ENCODE assay signal across 8 mouse cellular contexts in genomic region chr11:67024867-67025477, GRCm38 (mm10). TPM values are rescaled to one million over a fixed set of nuclear protein-coding genes. Genes with fewer than 3 reads are reported as not detected.
DNase-seq lines count a peak whose midpoint lies in the region; ATAC-seq and TF ChIP-seq lines count a peak whose summit lies in the region.

Gene Tmem220, plus strand, starts transcription at chr11:67025154.

- no peak; the same call in 1 of the 2 replicates for TF ChIP-seq EP300 in heart, postnatal 0 days (IDR thresholded peaks at IDR 0.05; ENCODE audit: low read depth)

- H3K27ac ChIP-seq in forebrain, embryonic 12.5 days = no peak within 1 kb of the TSS
- H3K27ac ChIP-seq in heart, postnatal 0 days (ENCODE audit: low read depth) = peak within 1 kb of the TSS; percentile 39; the same call in 1 of the 2 replicates
- H3K27ac ChIP-seq in liver, embryonic 16.5 days (ENCODE audit: low read length) = 0 out of 2 replicates have a peak within 1 kb of the TSS, but pooled peaks have one; percentile 8
- no peak within 1 kb of the TSS for H3K27ac ChIP-seq in neural tube, embryonic 13.5 days (replicated peaks)
- H3K27ac ChIP-seq in testis, adult 2 months (ENCODE audit: control insufficient read depth, insufficient read depth, low read depth, low read length) = no peak within 1 kb of the TSS

- peak within 1 kb of the TSS; percentile 69 for H3K4me2 ChIP-seq in forebrain, embryonic 12.5 days
- peak within 1 kb of the TSS; percentile 64 for H3K4me2 ChIP-seq in heart, postnatal 0 days (ENCODE audit: low read depth, low read length)
- H3K4me2 ChIP-seq in liver, embryonic 16.5 days (ENCODE audit: low read depth, low read length) = peak within 1 kb of the TSS; percentile 71
- H3K4me2 ChIP-seq in neural tube, embryonic 13.5 days = peak within 1 kb of the TSS; percentile 65

- no peaks in the 10 kb centered on the region for H3K9me3 ChIP-seq in E14TG2a.4 (ENCODE audit: low read length)
- H3K9me3 ChIP-seq in forebrain, embryonic 12.5 days = no peaks in the 10 kb centered on the region
- H3K9me3 ChIP-seq in heart, postnatal 0 days (replicated peaks; ENCODE audit: control insufficient read depth, low read length) = no peaks in the 10 kb centered on the region
- no peaks in the 10 kb centered on the region for H3K9me3 ChIP-seq in liver, embryonic 16.5 days (replicated peaks; ENCODE audit: control insufficient read depth, low read length)
- no peaks in the 10 kb centered on the region for H3K9me3 ChIP-seq in neural tube, embryonic 13.5 days

- peaks cover 54% of the 10 kb centered on the region for H3K4me1 ChIP-seq in E14TG2a.4 (replicated peaks; ENCODE audit: low read depth, low read length)
- peaks cover 15% of the 10 kb centered on the region for H3K4me1 ChIP-seq in forebrain, embryonic 12.5 days
- peaks cover 4% of the 10 kb centered on the region; the same call in 1 of the 2 replicates for H3K4me1 ChIP-seq in heart, postnatal 0 days (ENCODE audit: control insufficient read depth, insufficient read depth)
- H3K4me1 ChIP-seq in liver, embryonic 16.5 days (ENCODE audit: control insufficient read depth, low read depth, low read length) = peaks cover 9% of the 10 kb centered on the region
- peaks cover 29% of the 10 kb centered on the region for H3K4me1 ChIP-seq in neural tube, embryonic 13.5 days (replicated peaks)
- peaks cover 2% of the 10 kb centered on the region for H3K4me1 ChIP-seq in testis, adult 2 months (ENCODE audit: control insufficient read depth, insufficient read depth, low read length)

- peaks cover 3% of the 10 kb centered on the region; the same call in 1 of the 2 replicates for H3K36me3 ChIP-seq in E14TG2a.4 (ENCODE audit: insufficient read depth, low read length)
- H3K36me3 ChIP-seq in forebrain, embryonic 12.5 days (replicated peaks) = no peaks in the 10 kb centered on the region
- no peaks in the 10 kb centered on the region for H3K36me3 ChIP-seq in heart, postnatal 0 days (replicated peaks; ENCODE audit: control insufficient read depth, insufficient read depth, low read length)
- no peaks in the 10 kb centered on the region for H3K36me3 ChIP-seq in liver, embryonic 16.5 days (ENCODE audit: control insufficient read depth, insufficient read depth)
- no peaks in the 10 kb centered on the region for H3K36me3 ChIP-seq in neural tube, embryonic 13.5 days
- H3K36me3 ChIP-seq in testis, adult 2 months (ENCODE audit: control insufficient read depth, insufficient read depth, low read length) = no peaks in the 10 kb centered on the region

- peak within 1 kb of the TSS; percentile 56 for H3K9ac ChIP-seq in forebrain, embryonic 12.5 days
- peak within 1 kb of the TSS; percentile 49 for H3K9ac ChIP-seq in heart, postnatal 0 days (replicated peaks; ENCODE audit: low read depth, low read length)
- H3K9ac ChIP-seq in liver, embryonic 16.5 days (ENCODE audit: low read depth, low read length) = peak within 1 kb of the TSS; percentile 70
- peak within 1 kb of the TSS; percentile 71 for H3K9ac ChIP-seq in neural tube, embryonic 13.5 days

- 2% methylated on average over 29 of the region's 35 CpGs for WGBS in forebrain, embryonic 12.5 days
- 2% methylated on average over 31 of the region's 35 CpGs for WGBS in heart, postnatal 0 days
- WGBS in liver, embryonic 16.5 days (ENCODE audit: insufficient replicate concordance) = 2% methylated on average over 35 of the region's 35 CpGs
- WGBS in neural tube, embryonic 13.5 days = under 1% methylated on average over 33 of the region's 35 CpGs

- peak; percentile 40 for TF ChIP-seq CTCF in E14TG2a.4 (conservative IDR thresholded peaks at IDR 0.05; ENCODE audit: low read length)
- peak; percentile 82 for TF ChIP-seq CTCF in heart, postnatal 0 days (IDR thresholded peaks at IDR 0.05; ENCODE audit: low read depth)
- TF ChIP-seq CTCF in testis, adult 2 months (IDR thresholded peaks at IDR 0.05; ENCODE audit: control insufficient read depth, insufficient read depth, insufficient replicate concordance, low read depth, low read length) = peak; percentile 62; the same call in 1 of the 2 replicates

- peak within 1 kb of the TSS; percentile 82 for H3K4me3 ChIP-seq in E14TG2a.4 (replicated peaks; ENCODE audit: low read length)
- peak within 1 kb of the TSS; percentile 42 for H3K4me3 ChIP-seq in forebrain, embryonic 12.5 days (replicated peaks)
- H3K4me3 ChIP-seq in heart, postnatal 0 days (ENCODE audit: low read depth, low read length) = peak within 1 kb of the TSS; percentile 59
- peak within 1 kb of the TSS; percentile 61 for H3K4me3 ChIP-seq in liver, embryonic 16.5 days (ENCODE audit: low read depth, low read length)
- H3K4me3 ChIP-seq in neural tube, embryonic 13.5 days = peak within 1 kb of the TSS; percentile 45
- peak within 1 kb of the TSS; percentile 80 for H3K4me3 ChIP-seq in testis, adult 2 months (ENCODE audit: control insufficient read depth, low read depth, low read length)

- peak; percentile 67 for TF ChIP-seq POLR2A in testis, adult 2 months (IDR thresholded peaks at IDR 0.05; ENCODE audit: control insufficient read depth, low read depth, low read length)

- H3K27me3 ChIP-seq in E14TG2a.4 (ENCODE audit: insufficient read depth, low read length) = no peaks in the 10 kb centered on the region
- H3K27me3 ChIP-seq in forebrain, embryonic 12.5 days = peaks cover 13% of the 10 kb centered on the region; the same call in 1 of the 2 replicates
- H3K27me3 ChIP-seq in heart, postnatal 0 days (ENCODE audit: control insufficient read depth, insufficient read depth, low read length) = no peaks in the 10 kb centered on the region
- no peaks in the 10 kb centered on the region for H3K27me3 ChIP-seq in liver, embryonic 16.5 days (ENCODE audit: control insufficient read depth, insufficient read depth, low read depth, low read length)
- 0 out of 2 replicates have a peak, but pooled peaks cover 4% of the 10 kb centered on the region for H3K27me3 ChIP-seq in neural tube, embryonic 13.5 days
- no peaks in the 10 kb centered on the region for H3K27me3 ChIP-seq in testis, adult 2 months (ENCODE audit: control insufficient read depth, insufficient read depth, low read length)

- DNase-seq in c-Kit-positive CD71-positive TER-119-positive erythroid progenitor cells, embryonic 14.5 days (ENCODE audit: low spot score) = peak; percentile 95
- DNase-seq in heart, postnatal 0 days (ENCODE audit: low spot score) = peak; percentile 96
- DNase-seq in kidney, postnatal 4 days = peak; percentile 96 to 98

- ATAC-seq in forebrain, embryonic 12.5 days (ENCODE audit: low FRiP score) = peak; percentile 96
- peak; percentile 99 for ATAC-seq in heart, postnatal 0 days (ENCODE audit: insufficient read depth, low read depth)
- peak; percentile 100 for ATAC-seq in liver, embryonic 16.5 days (ENCODE audit: low read depth)
- ATAC-seq in neural tube, embryonic 13.5 days (ENCODE audit: low read depth) = peak; percentile 96

RNA-seq across cellular contexts. Expression of gene Tmem220, which starts in this region (rescaled TPM):
- 0.46 and 0.81 TPM in 2 replicates for polyA plus RNA-seq in forebrain, embryonic 12.5 days (2016; fragmentation: Nextera tagmentation; extraction: Ambion mirVana)
- not detected in 2 replicates for total RNA-seq in heart, postnatal 0 days (2014; rRNA removed; ENCODE audit: low replicate concordance)
- 1.7 and 2.3 TPM in 2 replicates for polyA plus RNA-seq in heart, postnatal 0 days (2015; fragmentation: Nextera tagmentation; extraction: Ambion mirVana)
- polyA plus RNA-seq in liver, embryonic 16.5 days (2015; fragmentation: Nextera tagmentation; extraction: Ambion mirVana) = 2.6 and 3.3 TPM in 2 replicates
- 0.87 and 0.98 TPM in 2 replicates for polyA plus RNA-seq in neural tube, embryonic 13.5 days (2015; fragmentation: Nextera tagmentation; extraction: Ambion mirVana)
- polyA plus RNA-seq in testis, adult 2 months (2012; rRNA removed) = 0.19 and 0.22 TPM in 2 replicates

Comparison
In these comparisons a context has a peak if more than half of its experiments do, and no peak if none do; other contexts are left out.
1. Peak in ATAC-seq, H3K4me3 ChIP-seq, H3K9ac ChIP-seq and H3K4me2 ChIP-seq in forebrain, embryonic 12.5 days; RNA of the gene not detected or under 1 TPM.
2. Peak in ATAC-seq, H3K4me3 ChIP-seq, H3K9ac ChIP-seq and H3K4me2 ChIP-seq in neural tube, embryonic 13.5 days; RNA of the gene not detected or under 1 TPM.
3. H3K27ac ChIP-seq: peak in heart, postnatal 0 days (single experiment) and liver, embryonic 16.5 days (single experiment); none in forebrain, embryonic 12.5 days (single experiment), neural tube, embryonic 13.5 days (single experiment) and testis, adult 2 months (single experiment).
4. Peak in every context shown above with its lines, with median percentiles within 50 percentile points of each other: H3K4me3 ChIP-seq, CTCF ChIP-seq, DNase-seq, ATAC-seq, H3K4me2 ChIP-seq and H3K9ac ChIP-seq.